26 mouse cellular contexts compared by ENCODE assay signal in the genomic region with DNA sequence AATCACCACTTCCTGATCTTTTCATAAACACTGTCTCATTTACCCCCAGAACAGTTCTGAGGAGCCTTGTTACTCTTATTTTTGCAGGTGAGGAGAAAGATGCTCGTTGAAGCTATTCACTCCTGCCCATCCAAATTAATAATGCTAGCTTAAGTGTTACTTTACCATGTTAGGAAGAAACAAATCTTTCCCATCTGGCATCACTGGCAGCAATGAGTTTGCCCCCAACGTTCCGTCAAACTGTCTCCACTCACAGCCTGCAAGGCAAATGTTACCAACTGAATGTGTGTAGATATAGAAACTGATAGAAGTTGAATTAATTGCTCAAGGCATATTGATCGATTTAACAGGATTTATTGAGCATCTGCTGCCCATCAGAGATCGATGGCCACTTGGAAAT.
"Had no signal": no experiment of that assay in that cellular context is flagged by ENCODE, and none has a peak within 500 bp of the region (broad histone marks: within the 10 kb centered on the region; RNA-seq: fewer than 3 reads in every experiment).

No protein-coding gene starts in this region.

- H3K27ac ChIP-seq: embryonic facial prominence, embryonic 10.5 days; embryonic facial prominence, embryonic 12.5 days; embryonic facial prominence, embryonic 13.5 days; embryonic facial prominence, embryonic 15.5 days; forebrain, embryonic 10.5 days; forebrain, embryonic 12.5 days; forebrain, embryonic 13.5 days; forebrain, embryonic 15.5 days; gastrocnemius, adult 2 months had no signal

- H3K4me3 ChIP-seq: embryonic facial prominence, embryonic 10.5 days; embryonic facial prominence, embryonic 12.5 days; embryonic facial prominence, embryonic 13.5 days; embryonic facial prominence, embryonic 15.5 days; erythroblast, embryonic 14.5 days; forebrain, embryonic 10.5 days; forebrain, embryonic 12.5 days; forebrain, embryonic 13.5 days; forebrain, embryonic 15.5 days; gastrocnemius, adult 2 months had no signal

- DNase-seq: cerebellum, adult 2 months; cerebellum, adult 8-10 months; cerebellum, adult 9-10 months; cerebellum, adult 9-11 months; cerebellum, postnatal 10 days; cerebellum, postnatal 14 days; cerebellum, postnatal 25 days; cerebellum, postnatal 36 days; embryo, embryonic 11 days; forebrain, postnatal 0 days; gastrocnemius, adult 2 months; gastrocnemius, postnatal 10 days; gastrocnemius, postnatal 14 days; gastrocnemius, postnatal 25 days; gastrocnemius, postnatal 36 days; heart, adult 11 months; heart, adult 18-20 months had no signal
